Mouse (Mus musculus): ENCODE measurements around the gene Rnf20.

DNA sequence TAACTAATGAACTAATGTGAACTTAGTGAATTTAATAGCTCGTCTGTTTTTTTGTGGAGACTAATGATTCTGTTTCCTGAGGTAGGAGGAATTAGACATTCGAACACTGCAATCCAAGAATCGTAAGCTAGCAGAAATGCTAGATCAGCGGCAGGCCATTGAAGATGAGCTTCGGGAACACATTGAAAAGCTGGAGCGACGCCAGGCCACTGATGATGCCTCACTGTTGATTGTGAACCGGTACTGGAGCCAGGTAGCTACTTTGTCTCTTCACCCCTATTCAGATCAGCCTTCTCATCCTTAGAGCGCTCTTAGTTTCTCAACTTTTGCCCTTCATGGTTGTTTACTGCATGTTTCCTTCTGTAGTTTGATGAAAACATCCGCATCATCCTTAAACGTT, 6.0 kb downstream of the Rnf20 start:
- no peak for TF ChIP-seq HCFC1 (IDR thresholded peaks at IDR 0.05; ENCODE audit: borderline replicate concordance, insufficient read depth, low read length)
- no peak for TF ChIP-seq ZC3H11A (IDR thresholded peaks at IDR 0.05; ENCODE audit: borderline replicate concordance, low read depth, low read length)
- no peak for TF ChIP-seq CHD2 (IDR thresholded peaks at IDR 0.05; ENCODE audit: low read depth, low read length)
- TF ChIP-seq ZNF384 (IDR thresholded peaks at IDR 0.05; ENCODE audit: low read depth, low read length) = no peak
